Mouse (Mus musculus) left cerebral cortex, adult 2 months (tissue): ENCODE measurements around the gene Lrrc27. TPM values are rescaled to one million over a fixed set of nuclear protein-coding genes. Genes with fewer than 3 reads are reported as not detected.

Experiments used
- DNase-seq, 2 experiments: peaks; one replicate each; pipeline ENCODE4 v3.0.0; 2021 to 2022; ENCODE audit warnings: low spot score in 2 of 2, mixed read lengths in 1 of 2; ENCODE audit errors: extremely low spot score in 1 of 2
- H3K27ac ChIP-seq: fragments of 200-600 bp; 2 replicates; pipeline ENCODE4 v1.8.1; 2022
- H3K4me3 ChIP-seq: fragments of 200-600 bp; 2 replicates; pipeline ENCODE4 v1.8.1; 2022
- CTCF ChIP-seq: fragments of 200-600 bp; IDR thresholded peaks from 2 replicates; pipeline ENCODE4 v1.8.1; 2022; ENCODE audit warnings: antibody characterized with exemption, mild to moderate bottlenecking, moderate library complexity
- intact Hi-C: fragments of 180-260 bp; cut with DNase I; formaldehyde crosslinking; loops from one replicate; pipeline ENCODE4 v1.15.1; 2025
- total RNA-seq, 2 experiments: library from RNA; stranded (reverse); gene quantifications; 2 replicates each; pipeline ENCODE4 v1.2.3; 2021

Gene Lrrc27
- total RNA-seq, 2 experiments from 2014 or later, result 8.1 to 8.2 TPM

GRCm38 (mm10) chr7:139266431-139266830, 53.6 kb downstream of the Lrrc27 start:
- H3K27ac ChIP-seq, result no peak overlapping the region
- H3K4me3 ChIP-seq, result no peak overlapping the region
- no peak for TF ChIP-seq CTCF
- intact Hi-C loops, result no loop called here
- DNase-seq, result no peak

- no peak for DNase-seq
- no peak overlapping the region for H3K27ac ChIP-seq
- no peak overlapping the region for H3K4me3 ChIP-seq
- intact Hi-C loops, result no loop called here
- TF ChIP-seq CTCF, result no peak
Observed at GRCm38 (mm10) chr7:139266886-139267870, 54.4 kb downstream of the Lrrc27 start.

DNA sequence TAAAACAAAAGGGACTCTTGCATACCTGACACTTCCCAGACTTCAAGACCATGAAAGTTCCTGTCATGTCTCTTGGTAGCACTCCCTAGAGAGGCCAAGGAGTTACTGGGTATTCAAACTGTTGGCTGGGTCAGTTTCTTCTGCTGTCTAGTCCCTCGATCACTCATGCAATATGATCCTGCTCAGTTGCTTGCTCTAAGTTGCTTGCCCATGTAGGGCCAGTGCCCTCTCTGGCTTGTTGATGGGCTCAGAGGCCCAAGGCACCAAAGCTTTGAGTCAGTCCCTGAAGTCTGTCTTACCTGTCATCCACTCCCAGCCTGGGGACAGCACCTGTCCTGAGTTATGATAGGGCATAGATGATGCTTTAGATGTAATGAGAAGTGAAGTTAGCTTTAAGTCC, 58.0 kb downstream of the Lrrc27 start:
- no peak for TF ChIP-seq CTCF
- intact Hi-C loops, result no loop called here
- Histone ChIP-seq H3K4me3 (no peak overlapping the region), H3K27ac (no peak overlapping the region)
- DNase-seq, result no peak

DNA sequence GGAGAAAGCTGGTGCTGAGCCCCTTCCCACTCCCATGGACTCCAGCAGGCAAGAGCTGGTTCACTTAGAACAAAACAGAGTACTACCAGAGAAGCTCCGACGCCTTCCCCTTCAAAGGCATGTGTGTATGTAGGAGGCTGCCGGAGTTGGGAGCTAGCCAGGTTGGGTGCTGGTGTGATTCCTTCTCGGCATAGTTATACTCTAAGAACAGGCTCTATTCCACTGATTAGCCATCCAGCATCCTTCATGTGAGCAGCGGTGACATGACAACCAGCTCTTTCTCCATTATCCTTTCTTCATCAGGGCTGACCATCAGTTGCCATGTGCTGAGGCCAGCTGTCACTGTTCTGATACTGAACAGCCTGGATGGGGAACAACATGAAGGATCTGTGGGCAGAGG, 59.1 kb downstream of the Lrrc27 start:
- TF ChIP-seq CTCF, result no peak
- Histone ChIP-seq H3K27ac (no peak overlapping the region), H3K4me3 (no peak overlapping the region)
- DNase-seq, result peak; percentile 57 to 75
- intact Hi-C loops, result loop anchor here (2.0 kb wide), 1 partner anchor 23 kb away; the partner anchor contains the start of gene Pwwp2b

GRCm38 (mm10) chr7:139272639-139273396, 60.0 kb downstream of the Lrrc27 start:
- peak in 1 of 2 experiments; percentile 28 for DNase-seq
- Histone ChIP-seq H3K27ac (peak overlapping the region; percentile 44; the same call in 1 of the 2 replicates), H3K4me3 (no peak overlapping the region)
- no peak for TF ChIP-seq CTCF
- intact Hi-C loops, result loop anchor here (2.0 kb wide), 1 partner anchor 24 kb away; the partner anchor contains the start of gene Pwwp2b

- intact Hi-C loops, result loop anchor here (2.0 kb wide), 1 partner anchor 25 kb away; the partner anchor contains the start of gene Pwwp2b
- DNase-seq, result no peak
- no peak for TF ChIP-seq CTCF
- Histone ChIP-seq H3K27ac (no peak overlapping the region), H3K4me3 (no peak overlapping the region)
Observed at GRCm38 (mm10) chr7:139273397-139273719, 60.6 kb downstream of the Lrrc27 start.

DNA sequence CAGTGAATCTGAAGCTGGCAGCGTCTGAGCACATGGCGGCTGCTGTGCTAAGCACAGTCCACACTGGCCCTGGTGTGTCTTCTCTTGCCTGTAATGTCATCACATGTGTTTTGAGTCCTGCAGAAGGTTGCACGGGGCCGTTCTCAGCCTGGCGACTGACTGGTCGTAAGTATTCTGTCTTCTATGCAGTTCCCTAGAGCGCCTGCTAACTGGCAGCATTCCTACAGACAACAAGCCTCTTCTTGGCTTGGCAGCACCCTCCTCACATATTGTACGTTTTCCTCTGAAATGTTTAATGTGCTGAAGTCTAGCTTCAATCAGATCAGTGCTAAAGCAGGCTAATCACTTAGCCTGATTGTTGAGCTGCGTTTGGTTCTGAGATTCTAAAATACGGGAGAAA, 62.8 kb downstream of the Lrrc27 start:
- Histone ChIP-seq H3K4me3 (no peak overlapping the region), H3K27ac (no peak overlapping the region)
- no peak; the same call in 1 of the 2 replicates for TF ChIP-seq CTCF
- DNase-seq, result no peak
- intact Hi-C loops, result no loop called here

- DNase-seq, result no peak
- no peak for TF ChIP-seq CTCF
- intact Hi-C loops, result no loop called here
- Histone ChIP-seq H3K4me3 (no peak overlapping the region), H3K27ac (no peak overlapping the region)
Observed at GRCm38 (mm10) chr7:139276150-139276549, 63.4 kb downstream of the Lrrc27 start.

DNA sequence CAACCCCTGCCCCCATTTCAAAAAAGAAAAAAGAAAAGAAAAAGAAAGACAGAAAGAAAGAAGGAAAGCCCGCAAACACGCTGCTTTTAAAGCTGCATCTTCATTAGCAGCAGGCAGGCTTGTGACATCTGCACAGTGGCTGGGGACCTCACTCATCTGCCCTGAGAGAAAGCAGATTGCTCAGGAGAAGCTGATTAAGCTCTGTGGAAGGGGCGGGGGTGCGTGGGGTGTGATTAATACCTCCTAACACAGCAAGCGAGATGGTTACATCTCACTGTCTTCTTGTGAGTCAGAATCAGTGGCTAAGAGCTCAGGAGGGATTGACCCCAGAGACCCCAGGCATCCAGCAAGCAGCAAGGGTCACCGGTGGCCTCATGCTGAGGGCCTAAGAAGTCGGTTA, 64.7 kb downstream of the Lrrc27 start:
- no peak for TF ChIP-seq CTCF
- H3K27ac ChIP-seq, result no peak overlapping the region
- H3K4me3 ChIP-seq, result no peak overlapping the region
- intact Hi-C loops, result no loop called here
- DNase-seq, result no peak

DNA sequence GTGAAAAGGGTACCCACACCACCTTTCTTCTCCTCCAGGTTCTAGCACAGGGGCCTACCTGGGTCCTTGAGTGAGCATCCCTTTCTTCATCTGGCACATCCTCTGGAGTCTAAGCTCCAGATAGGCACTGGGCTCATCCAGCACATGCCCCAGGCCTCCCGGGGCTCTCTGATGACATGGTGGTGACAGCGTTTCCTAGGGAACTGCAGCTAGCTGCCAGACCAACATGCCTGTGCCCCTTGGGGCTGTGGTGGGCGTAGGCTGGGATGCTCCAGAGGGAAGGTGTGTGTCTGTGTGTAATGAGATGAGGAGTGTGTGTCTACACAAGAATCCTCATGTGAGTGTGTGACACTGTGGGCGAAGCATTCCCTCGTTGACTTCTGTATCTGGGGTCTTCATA, 66.8 kb downstream of the Lrrc27 start:
- no peak for DNase-seq
- intact Hi-C loops, result no loop called here
- Histone ChIP-seq H3K27ac (no peak overlapping the region), H3K4me3 (no peak overlapping the region)
- no peak for TF ChIP-seq CTCF

DNA sequence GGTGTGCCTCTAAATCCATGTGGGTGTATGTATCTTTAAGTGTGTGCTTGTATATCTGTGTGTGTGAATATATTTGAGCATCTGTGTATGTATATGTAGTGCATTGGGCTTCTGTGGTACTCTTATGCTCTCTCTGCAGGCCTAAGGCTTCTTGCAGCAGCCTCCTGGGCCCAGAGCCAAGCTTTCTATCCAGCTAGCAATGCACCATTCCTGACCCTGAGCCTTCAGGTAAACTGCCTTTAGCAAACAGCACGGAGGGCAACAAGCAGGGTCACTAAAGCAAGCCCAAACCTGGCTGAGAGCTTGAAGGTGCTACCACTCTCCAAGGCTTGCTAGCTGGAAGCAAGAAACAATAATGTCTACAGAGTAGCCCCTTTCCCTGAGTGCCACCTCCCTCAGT, 67.3 kb downstream of the Lrrc27 start:
- no peak overlapping the region for H3K4me3 ChIP-seq
- no peak for DNase-seq
- intact Hi-C loops, result no loop called here
- TF ChIP-seq CTCF, result no peak
- H3K27ac ChIP-seq, result no peak overlapping the region

GRCm38 (mm10) chr7:139281195-139281594, 68.4 kb downstream of the Lrrc27 start:
- no peak overlapping the region for H3K27ac ChIP-seq
- TF ChIP-seq CTCF, result no peak
- no peak for DNase-seq
- H3K4me3 ChIP-seq, result no peak overlapping the region
- intact Hi-C loops, result no loop called here
